Mouse (Mus musculus) left cerebral cortex, adult 6 months (tissue): ENCODE results near the gene Rps27rt. TPM values are rescaled to one million over a fixed set of nuclear protein-coding genes. Genes with fewer than 3 reads are reported as not detected.

Source experiments
- long read RNA-seq, 2 experiments: library from polyadenylated mRNA; unstranded; transcript quantifications; one replicate each; pipeline ENCODE4 v2.0.0; 2019 to 2020
- polyA plus RNA-seq: library from polyadenylated mRNA; unstranded; fragments of <200 nt; fragmentation: Nextera tagmentation; gene quantifications from 2 replicates; pipeline ENCODE4 v1.2.3, GENCODE M21; 2021

The Rps27rt gene
- polyA plus RNA-seq = 81.5 and 81.7 TPM in 2 replicates
- long read RNA-seq, experiment 1, transcript Rps27rt-201 (1 exons, 374 nt) = major isoform, 60 of 60 reads
- long read RNA-seq, experiment 1, partial matches to known transcripts = 0 of 60 reads
- long read RNA-seq, experiment 1, other reads (novel, unspliced or antisense) = 0 of 60 reads
- long read RNA-seq, experiment 2, transcript Rps27rt-201 (1 exons, 374 nt) = major isoform, 419 of 419 reads
- long read RNA-seq, experiment 2, partial matches to known transcripts = 0 of 419 reads
- long read RNA-seq, experiment 2, other reads (novel, unspliced or antisense) = 0 of 419 reads

DNA sequence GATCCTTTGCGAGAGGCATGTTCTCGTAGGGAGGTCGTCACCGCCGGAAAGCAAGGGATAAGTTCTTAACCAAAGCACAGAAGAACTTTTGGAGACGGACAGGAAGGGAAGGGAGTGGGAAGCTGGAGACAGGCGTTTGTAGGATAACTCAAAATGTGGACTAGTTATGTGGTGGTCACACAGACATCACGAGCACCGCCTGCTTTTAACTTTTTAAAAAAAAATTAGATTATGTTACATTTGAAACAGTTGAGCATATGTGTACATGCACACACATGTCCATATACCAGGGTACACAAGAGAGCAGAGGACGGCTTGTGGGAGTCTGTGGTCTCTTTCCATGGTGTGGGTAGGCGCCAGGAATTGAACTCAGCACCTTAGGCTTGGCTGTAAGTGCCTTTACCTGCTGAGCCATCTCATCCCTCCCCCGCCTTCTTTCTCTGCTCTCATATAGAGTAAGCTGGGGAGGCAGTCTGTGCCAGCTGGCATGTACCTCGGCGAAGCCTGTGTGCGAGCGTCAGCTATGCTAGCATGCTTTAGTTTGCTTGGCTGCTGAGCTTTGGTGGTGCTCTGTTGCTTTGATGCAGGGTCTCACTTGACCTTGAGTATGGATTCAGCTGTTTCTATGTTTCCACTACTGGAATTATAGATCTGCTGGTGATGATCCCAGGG, at the start of gene Rps27rt:
Gene Rps27rt, minus strand, starts transcription at position 51 of the 672 bp plus-strand sequence.

GRCm38 (mm10) chr9:114978281-114979111, 4.0 kb downstream of the Rps27rt start, which contains the start of gene Osbpl10:
Osbpl10 (plus strand) TSS chr9:114978569.

GRCm38 (mm10) chr9:114933723-114934171, 48.8 kb downstream of the Rps27rt start, which contains the start of gene Gpd1l:
Gpd1l (minus strand) TSS chr9:114933987.

Other genes starting within 250 kb of the Rps27rt start
- gene Cmtm7, start 200.9 kb downstream of the Rps27rt start, polyA plus RNA-seq = 9.2 and 9.3 TPM in 2 replicates
- 3.6 and 5.1 TPM in 2 replicates for gene Cmtm8, start 138.6 kb downstream of the Rps27rt start, polyA plus RNA-seq
- 14.0 and 24.3 TPM in 2 replicates for gene Gpd1l, start 48.8 kb downstream of the Rps27rt start, polyA plus RNA-seq
- 4.7 and 10.9 TPM in 2 replicates for gene Osbpl10, start 4.2 kb downstream of the Rps27rt start, polyA plus RNA-seq